Mouse (Mus musculus): ENCODE measurements at regions not wholly inside any gene's neighbourhood (a gene's known extent, or its start where the extent isn't known, plus 50 kb on each side); places are given as distances from the start of the nearest gene placed in this dataset.

DNA sequence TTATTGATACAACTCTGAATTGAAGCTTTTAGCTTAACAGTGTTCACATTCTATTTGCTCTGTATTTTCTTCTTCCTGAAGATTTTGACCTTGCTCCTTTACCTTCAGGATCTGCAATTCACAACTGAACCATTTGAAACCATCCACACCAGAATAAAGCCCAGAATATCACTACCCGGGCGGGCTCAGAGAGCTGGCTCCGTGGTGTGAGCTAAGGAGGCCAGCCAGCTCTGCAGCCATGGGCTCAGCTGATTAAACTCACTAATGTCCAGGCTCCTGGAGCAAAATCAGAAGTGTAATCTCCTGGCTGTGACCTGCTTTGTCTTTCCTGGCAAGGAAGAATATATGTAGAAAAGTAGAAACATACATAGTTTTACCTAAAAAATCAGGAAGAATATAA lies 309.9 kb downstream of the Gm10295 start:
- H3K36me3 ChIP-seq (ENCODE audit: control insufficient read depth, insufficient read depth, low read length), result no peaks in the 10 kb centered on the region
- no peak overlapping the region for H3K4me2 ChIP-seq (ENCODE audit: low read length)
- WGBS, result 66% methylated on average over 3 of the region's 3 CpGs
- H3K9me3 ChIP-seq (replicated peaks; ENCODE audit: control insufficient read depth, low read length), result no peaks in the 10 kb centered on the region
- H3K9ac ChIP-seq (ENCODE audit: low read length), result no peak overlapping the region
- no peak overlapping the region for H3K27ac ChIP-seq (ENCODE audit: low read depth, low read length)
- no peaks in the 10 kb centered on the region for H3K27me3 ChIP-seq (replicated peaks; ENCODE audit: control insufficient read depth, insufficient read depth, low read length)
- ATAC-seq (no peak), DNase-seq (ENCODE audit: low spot score) (no peak)
- H3K4me1 ChIP-seq (ENCODE audit: control insufficient read depth, insufficient read depth, low read length), result no peaks in the 10 kb centered on the region
- H3K4me3 ChIP-seq (ENCODE audit: low read depth, low read length), result no peak overlapping the region

DNA sequence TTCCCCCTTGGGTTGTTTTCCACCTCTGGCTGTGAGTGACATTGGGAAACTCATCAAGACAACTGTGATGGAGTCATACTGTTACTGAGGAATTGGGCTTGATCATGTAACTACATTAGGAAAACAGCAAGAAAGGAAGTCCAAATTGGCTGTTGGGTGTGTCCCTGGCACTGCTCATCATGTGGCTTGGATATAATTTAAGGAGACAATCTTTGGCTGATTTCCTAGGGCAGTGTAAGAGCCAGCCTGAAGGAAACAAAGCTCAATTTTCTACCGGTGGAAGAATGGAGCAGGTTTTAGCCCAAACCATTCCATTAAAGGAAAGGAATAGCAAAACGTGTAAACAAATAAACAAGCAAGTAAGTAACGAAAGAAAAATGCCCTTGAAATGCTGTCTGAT lies 310.4 kb downstream of the Gm10295 start:
- no peak overlapping the region for H3K27ac ChIP-seq (ENCODE audit: low read depth, low read length)
- H3K4me3 ChIP-seq (ENCODE audit: low read depth, low read length), result no peak overlapping the region
- no peak for ATAC-seq
- H3K4me1 ChIP-seq (ENCODE audit: control insufficient read depth, insufficient read depth, low read length), result no peaks in the 10 kb centered on the region
- no peak overlapping the region for H3K9ac ChIP-seq (ENCODE audit: low read length)
- WGBS, result 80% methylated on average over 3 of the region's 3 CpGs
- no peak for DNase-seq (ENCODE audit: low spot score)
- no peaks in the 10 kb centered on the region for H3K9me3 ChIP-seq (replicated peaks; ENCODE audit: control insufficient read depth, low read length)
- no peaks in the 10 kb centered on the region for H3K36me3 ChIP-seq (ENCODE audit: control insufficient read depth, insufficient read depth, low read length)
- H3K4me2 ChIP-seq (ENCODE audit: low read length), result no peak overlapping the region
- H3K27me3 ChIP-seq (replicated peaks; ENCODE audit: control insufficient read depth, insufficient read depth, low read length), result no peaks in the 10 kb centered on the region

DNA sequence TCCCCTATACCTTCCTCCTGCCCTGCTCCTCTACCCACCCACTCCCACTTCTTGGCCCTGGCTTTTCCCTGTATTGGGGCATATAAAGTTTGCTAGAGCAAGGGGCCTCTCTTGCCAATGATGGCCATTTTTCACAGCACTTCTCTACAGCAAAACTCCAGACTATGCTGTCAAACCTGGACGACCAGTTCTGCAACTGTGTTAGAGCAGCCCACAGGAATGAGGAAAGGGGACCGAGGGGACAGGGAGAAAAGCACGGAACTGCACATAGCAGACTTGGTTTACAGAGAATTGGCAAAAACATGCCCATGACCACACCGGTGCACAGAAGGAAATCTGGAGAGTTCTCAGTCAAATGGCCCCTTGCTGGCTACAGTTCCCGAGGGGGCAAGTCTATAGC lies 312.7 kb downstream of the Gm10295 start:
- DNase-seq (ENCODE audit: low spot score) (no peak), ATAC-seq (no peak)
- Histone ChIP-seq H3K27ac (ENCODE audit: low read depth, low read length) (no peak overlapping the region), H3K4me2 (ENCODE audit: low read length) (no peak overlapping the region), H3K4me3 (ENCODE audit: low read depth, low read length) (no peak overlapping the region), H3K36me3 (ENCODE audit: control insufficient read depth, insufficient read depth, low read length) (no peaks in the 10 kb centered on the region), H3K27me3 (replicated peaks; ENCODE audit: control insufficient read depth, insufficient read depth, low read length) (no peaks in the 10 kb centered on the region), H3K4me1 (ENCODE audit: control insufficient read depth, insufficient read depth, low read length) (no peaks in the 10 kb centered on the region), H3K9me3 (replicated peaks; ENCODE audit: control insufficient read depth, low read length) (no peaks in the 10 kb centered on the region), H3K9ac (ENCODE audit: low read length) (no peak overlapping the region)
- WGBS, result 92% methylated on average over 5 of the region's 5 CpGs

DNA sequence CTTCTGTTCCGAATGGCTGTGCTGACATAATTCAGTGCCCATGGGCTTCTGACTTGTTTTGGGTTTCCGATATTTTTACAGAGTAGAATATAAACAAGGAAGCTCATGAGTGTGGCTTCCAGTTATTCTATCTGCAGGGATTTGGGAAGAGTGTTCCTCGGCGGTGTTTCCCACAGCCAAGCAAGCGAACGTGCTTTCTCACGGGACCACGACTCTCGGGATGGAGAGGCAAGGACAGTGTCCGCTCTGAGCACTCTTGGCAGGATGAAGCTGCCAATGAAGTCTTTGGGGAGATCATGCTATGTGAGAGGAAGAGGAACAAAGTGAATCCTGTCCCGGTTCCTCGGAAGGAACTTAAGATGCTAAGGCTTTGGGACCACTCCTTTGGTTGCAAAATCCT lies 318.2 kb downstream of the Gm10295 start:
- no peaks in the 10 kb centered on the region for H3K36me3 ChIP-seq (ENCODE audit: control insufficient read depth, insufficient read depth, low read length)
- no peaks in the 10 kb centered on the region for H3K4me1 ChIP-seq (ENCODE audit: control insufficient read depth, insufficient read depth, low read length)
- H3K9ac ChIP-seq (ENCODE audit: low read length), result no peak overlapping the region
- no peak overlapping the region for H3K4me3 ChIP-seq (ENCODE audit: low read depth, low read length)
- WGBS, result 89% methylated on average over 12 of the region's 12 CpGs
- ATAC-seq (no peak), DNase-seq (ENCODE audit: low spot score) (no peak)
- no peaks in the 10 kb centered on the region for H3K27me3 ChIP-seq (replicated peaks; ENCODE audit: control insufficient read depth, insufficient read depth, low read length)
- no peak overlapping the region for H3K27ac ChIP-seq (ENCODE audit: low read depth, low read length)
- H3K9me3 ChIP-seq (replicated peaks; ENCODE audit: control insufficient read depth, low read length), result no peaks in the 10 kb centered on the region
- H3K4me2 ChIP-seq (ENCODE audit: low read length), result no peak overlapping the region

DNA sequence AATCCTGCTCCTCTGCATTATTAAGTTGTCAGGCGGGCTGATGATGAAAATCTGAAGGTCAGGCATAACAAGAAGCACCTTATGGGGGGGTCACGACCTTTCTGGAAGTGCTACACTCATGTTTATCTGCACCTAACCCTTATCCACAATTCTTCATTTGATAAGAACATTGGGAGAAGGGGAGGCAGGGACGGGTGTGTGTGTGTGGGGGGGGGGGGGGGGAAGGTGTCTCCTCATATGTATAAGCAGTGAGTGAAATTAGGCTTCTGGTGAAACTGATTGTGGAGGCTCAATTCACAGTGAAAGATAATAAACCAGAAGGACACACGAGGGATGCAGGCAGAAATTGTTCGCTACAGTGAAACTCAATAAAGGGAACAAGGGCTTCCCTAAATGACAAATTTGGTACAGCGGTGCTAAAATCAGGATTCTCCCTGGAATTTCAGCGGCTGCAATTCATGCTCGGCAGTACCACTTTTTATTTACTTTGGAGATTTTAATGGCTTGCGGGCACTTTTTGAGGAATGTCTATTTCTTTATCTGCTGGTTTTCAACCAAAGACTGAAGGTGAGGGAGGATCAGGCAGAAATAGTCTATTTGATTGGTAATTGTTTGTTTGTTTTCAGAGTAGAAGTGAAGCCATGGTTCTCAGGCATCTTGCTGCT lies 327.2 kb downstream of the Gm10295 start:
- Histone ChIP-seq H3K27me3 (replicated peaks; ENCODE audit: control insufficient read depth, insufficient read depth, low read length) (no peaks in the 10 kb centered on the region), H3K9me3 (replicated peaks; ENCODE audit: control insufficient read depth, low read length) (0 out of 2 replicates have a peak, but pooled peaks cover 3% of the 10 kb centered on the region), H3K9ac (ENCODE audit: low read length) (peak overlapping the region; percentile 54), H3K4me1 (ENCODE audit: control insufficient read depth, insufficient read depth, low read length) (0 out of 2 replicates have a peak, but pooled peaks cover 4% of the 10 kb centered on the region), H3K4me2 (ENCODE audit: low read length) (peak overlapping the region; percentile 52), H3K4me3 (ENCODE audit: low read depth, low read length) (peak overlapping the region; percentile 24), H3K36me3 (ENCODE audit: control insufficient read depth, insufficient read depth, low read length) (no peaks in the 10 kb centered on the region), H3K27ac (ENCODE audit: low read depth, low read length) (no peak overlapping the region)
- DNase-seq (ENCODE audit: low spot score), result no peak
- peak; percentile 29; the same call in 1 of the 2 replicates for ATAC-seq
- WGBS, result 27% methylated on average over 9 of the region's 9 CpGs

DNA sequence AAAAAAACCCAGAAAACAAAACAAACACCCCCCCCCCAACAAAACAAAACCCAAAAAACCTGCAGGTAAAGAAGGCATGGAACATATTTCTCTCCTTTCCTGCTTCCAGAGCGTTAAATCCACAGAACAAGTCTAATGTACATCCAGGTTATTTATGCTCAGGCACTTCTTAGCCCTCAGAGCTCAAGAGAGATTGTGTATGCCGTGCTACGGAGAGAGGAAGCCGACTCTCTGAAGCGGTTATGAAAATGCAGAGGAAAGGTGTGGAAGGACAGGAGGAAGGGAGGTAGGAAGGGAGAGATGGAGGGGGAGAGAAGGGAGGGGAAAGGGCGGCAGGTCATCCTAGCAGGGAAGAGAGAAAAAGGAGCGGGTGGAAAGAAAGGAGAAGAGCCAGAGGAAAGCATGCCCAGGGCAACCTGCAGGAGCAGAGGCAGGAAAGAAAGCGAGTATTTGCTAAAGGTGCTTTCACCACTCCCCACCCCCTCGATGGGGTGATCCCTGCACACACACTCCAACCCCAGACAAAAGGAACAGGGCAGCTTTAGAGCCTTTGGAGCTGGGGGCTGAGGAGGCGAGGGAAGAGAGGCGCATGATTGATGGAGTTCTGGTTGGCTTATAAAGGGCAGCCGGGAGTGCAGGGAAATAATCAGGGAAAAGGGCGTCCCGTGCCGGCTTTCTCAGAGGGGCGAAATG lies 327.9 kb downstream of the Gm10295 start:
- Histone ChIP-seq H3K9me3 (replicated peaks; ENCODE audit: control insufficient read depth, low read length) (0 out of 2 replicates have a peak, but pooled peaks cover 3% of the 10 kb centered on the region), H3K27ac (ENCODE audit: low read depth, low read length) (no peak overlapping the region), H3K4me2 (ENCODE audit: low read length) (peak overlapping the region; percentile 52), H3K27me3 (replicated peaks; ENCODE audit: control insufficient read depth, insufficient read depth, low read length) (no peaks in the 10 kb centered on the region), H3K9ac (ENCODE audit: low read length) (peak overlapping the region; percentile 54), H3K36me3 (ENCODE audit: control insufficient read depth, insufficient read depth, low read length) (no peaks in the 10 kb centered on the region), H3K4me3 (ENCODE audit: low read depth, low read length) (peak overlapping the region; percentile 24), H3K4me1 (ENCODE audit: control insufficient read depth, insufficient read depth, low read length) (0 out of 2 replicates have a peak, but pooled peaks cover 4% of the 10 kb centered on the region)
- DNase-seq (ENCODE audit: low spot score) (peak; percentile 48), ATAC-seq (peak; percentile 63)
- WGBS, result 7% methylated on average over 16 of the region's 16 CpGs
